Mouse (Mus musculus): Measurements from ENCODE around the gene Scgb2b19. TPM values are rescaled to one million over a fixed set of nuclear protein-coding genes. Genes with fewer than 3 reads are reported as not detected.
"Not testable (repeated sequence)": the region's sequence is repeated elsewhere in the genome, so short reads cannot be mapped to it uniquely, and the experiment has no call there.

Gene Scgb2b19
- not detected for total RNA-seq (2021)
- long read RNA-seq, experiment 1: 0 reads
- long read RNA-seq, experiment 2: 0 reads

DNA sequence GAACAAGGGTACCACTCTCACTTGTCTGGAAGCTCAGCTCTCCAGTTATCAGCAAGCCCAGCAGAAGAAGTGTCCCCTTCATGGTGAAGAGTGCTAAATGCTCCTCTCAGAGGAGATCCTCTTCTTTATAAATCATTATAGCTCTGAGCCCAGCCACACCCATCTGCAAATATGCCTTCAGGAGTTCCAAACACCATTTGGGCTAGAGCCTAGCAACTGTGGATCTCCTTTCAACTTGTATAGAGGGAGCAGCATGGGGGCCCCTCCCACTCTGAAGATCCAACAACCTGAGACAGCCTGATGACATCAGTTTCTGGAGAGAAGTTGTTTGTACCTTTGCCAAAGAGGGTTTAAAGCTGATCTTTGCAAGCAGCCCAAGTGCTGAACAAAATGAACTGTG is at the start of gene Scgb2b19:
Gene Scgb2b19 (minus strand): TSS at position 101 of the 400 bp plus-strand sequence.
- DNase-seq (ENCODE audit: low spot score in 2 of 2); H3K4me3 ChIP-seq; H3K27ac ChIP-seq: not testable (repeated sequence)

DNA sequence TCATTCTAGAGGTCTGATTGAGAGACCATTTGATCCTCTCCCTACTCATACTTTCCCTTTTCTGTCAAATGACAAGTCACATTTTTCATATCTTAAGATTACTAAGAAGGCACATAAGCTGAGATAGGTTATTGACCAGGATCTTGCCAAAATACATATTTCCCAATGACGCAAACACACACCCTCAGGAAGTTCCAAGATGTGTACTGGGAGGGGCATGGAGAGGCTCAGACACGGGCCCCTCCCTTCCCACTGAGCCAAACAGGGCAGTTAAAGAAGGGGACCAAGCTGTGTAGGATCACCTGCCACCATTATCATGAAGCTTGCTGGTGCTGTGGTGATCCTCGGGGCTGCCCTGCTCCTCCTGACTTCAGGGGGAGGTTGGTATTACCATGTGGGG is 6.9 kb upstream of the Scgb2b19 start, which contains the start of gene Scgb1b19:
Gene Scgb1b19 (plus strand): TSS at position 301 of the 400 bp plus-strand sequence.
- H3K4me3 ChIP-seq; DNase-seq (ENCODE audit: low spot score in 2 of 2): not testable (repeated sequence)

More for the DNA sequence above, 6.9 kb upstream of the Scgb2b19 start, which contains the start of gene Scgb1b19:
- H3K27ac ChIP-seq: not testable (repeated sequence)

Other genes starting within 250 kb of the Scgb2b19 start
- not detected for gene Scgb2b17, start 223.8 kb downstream of the Scgb2b19 start, total RNA-seq (2021)
- not detected for gene Scgb1b17, start 216.9 kb downstream of the Scgb2b19 start, total RNA-seq (2021)
- not detected for gene Scgb2b18, start 106.5 kb downstream of the Scgb2b19 start, total RNA-seq (2021)
- gene Scgb1b18, start 94.8 kb downstream of the Scgb2b19 start, total RNA-seq (2021): not detected
- gene Scgb1b19, start 7.0 kb upstream of the Scgb2b19 start, total RNA-seq (2021): not detected
- gene Scgb2b20, start 86.0 kb upstream of the Scgb2b19 start, total RNA-seq (2021): not detected
- gene Scgb1b20, start 92.9 kb upstream of the Scgb2b19 start, total RNA-seq (2021): not detected
- not detected for gene Scgb2b21, start 240.1 kb upstream of the Scgb2b19 start, total RNA-seq (2021)